Mouse (Mus musculus) testis, postnatal 10 days (tissue): Measurements from ENCODE around the gene 1700030K09Rik.

Experiments
- DNase-seq: peaks from one replicate; pipeline ENCODE4 v3.0.0; 2021; ENCODE audit warnings: low spot score

1700030K09Rik gene

GRCm38 (mm10) chr8:72507505-72507904 lies 63.8 kb downstream of the 1700030K09Rik start:
- no peak for DNase-seq
